Mouse (Mus musculus) forebrain, postnatal 0 days (tissue): ENCODE data around the gene Vipr1. TPM values are rescaled to one million over a fixed set of nuclear protein-coding genes. Genes with fewer than 3 reads are reported as not detected.
A peak's percentile ranks its signal among the peaks of the same experiment; 100 is the strongest.

Experiments used
- ATAC-seq: fragments of 200-750 bp; cut with Nextera tagmentation; 2 replicates; pipeline ENCODE4 v1.8.0; 2017; ENCODE audit warnings: mild to moderate bottlenecking, moderate library complexity
- DNase-seq: peaks from one replicate; pipeline ENCODE4 v3.0.0-alpha.2; 2015
- H3K27ac ChIP-seq: fragments of 300-500 bp; sonication (generic); 2 replicates; pipeline ENCODE4 v1.5.1; 2014; ENCODE audit warnings: low read depth, mild to moderate bottlenecking, antibody characterized with exemption, low read length, moderate library complexity, mixed read lengths
- H3K27me3 ChIP-seq: fragments of 300-500 bp; sonication (generic); 2 replicates; pipeline ENCODE4 v1.6.1; 2014; ENCODE audit warnings: mild to moderate bottlenecking, low read length, mixed read lengths; ENCODE audit not compliant: insufficient read depth
- H3K36me3 ChIP-seq: fragments of 300-500 bp; sonication (generic); 2 replicates; pipeline ENCODE4 v1.6.1; 2014; ENCODE audit warnings: mild to moderate bottlenecking, moderate library complexity; ENCODE audit not compliant: insufficient read depth
- H3K4me1 ChIP-seq: fragments of 300-500 bp; sonication (generic); 2 replicates; pipeline ENCODE4 v1.6.1; 2014; ENCODE audit warnings: antibody characterized with exemption; ENCODE audit not compliant: insufficient read depth
- H3K4me2 ChIP-seq: fragments of 300-500 bp; sonication (generic); 2 replicates; pipeline ENCODE4 v1.6.1; 2014; ENCODE audit warnings: low read depth, mild to moderate bottlenecking, moderate library complexity
- H3K4me3 ChIP-seq: fragments of 300-500 bp; sonication (generic); 2 replicates; pipeline ENCODE4 v1.5.1; 2014; ENCODE audit warnings: low read depth, low read length, mixed read lengths
- H3K9ac ChIP-seq: fragments of 300-500 bp; sonication (generic); 2 replicates; pipeline ENCODE4 v1.6.1; 2014; ENCODE audit warnings: mild to moderate bottlenecking
- H3K9me3 ChIP-seq: fragments of 300-500 bp; sonication (generic); 2 replicates; pipeline ENCODE4 v1.6.1; 2016; ENCODE audit warnings: low read length
- CTCF ChIP-seq: sonication (generic); IDR thresholded peaks from 2 replicates; pipeline ENCODE4 v1.5.1; 2016; ENCODE audit warnings: antibody characterized with exemption, control low read depth, low read depth
- WGBS: fragments of 180-500 bp; shearing (Covaris S2); extraction: QIAGEN DNeasy Blood & Tissue Kit; methylation state at CpG from one replicate; pipeline ENCODE4 v1.1.7; 2014; 5-methylcytosine and 5-hydroxymethylcytosine counted together
- polyA plus RNA-seq: library from polyadenylated mRNA; unstranded; fragments of >200 nt; fragmentation: Nextera tagmentation; extraction: Ambion mirVana; gene quantifications from 2 replicates; pipeline ENCODE4 v1.2.1, GENCODE M21; 2015
- total RNA-seq: library from RNA; depleted of rRNA; stranded (reverse); fragments of >200 nt; gene quantifications from 2 replicates; pipeline ENCODE4 v1.2.3, GENCODE M21; 2014

The Vipr1 gene
- total and polyA plus RNA-seq, 2 experiments from 2014 or later = 0.34 to 0.48 TPM

- no peak for TF ChIP-seq CTCF
- 21% methylated on average over 13 of the region's 13 CpGs for WGBS
- H3K9me3 ChIP-seq = no peaks in the 10 kb centered on the region
- H3K4me3 ChIP-seq = no peak overlapping the region
- peak overlapping the region; percentile 62 for H3K27ac ChIP-seq
- H3K9ac ChIP-seq = no peak overlapping the region
- no peaks in the 10 kb centered on the region for H3K36me3 ChIP-seq
- peaks cover 9% of the 10 kb centered on the region; the same call in 1 of the 2 replicates for H3K4me1 ChIP-seq
- ATAC-seq = peak; percentile 59
- DNase-seq = peak; percentile 59
- H3K27me3 ChIP-seq = no peaks in the 10 kb centered on the region
- H3K4me2 ChIP-seq = no peak overlapping the region
Measured at GRCm38 (mm10) chr9:121600201-121600860, 42.2 kb upstream of the Vipr1 start.

DNA sequence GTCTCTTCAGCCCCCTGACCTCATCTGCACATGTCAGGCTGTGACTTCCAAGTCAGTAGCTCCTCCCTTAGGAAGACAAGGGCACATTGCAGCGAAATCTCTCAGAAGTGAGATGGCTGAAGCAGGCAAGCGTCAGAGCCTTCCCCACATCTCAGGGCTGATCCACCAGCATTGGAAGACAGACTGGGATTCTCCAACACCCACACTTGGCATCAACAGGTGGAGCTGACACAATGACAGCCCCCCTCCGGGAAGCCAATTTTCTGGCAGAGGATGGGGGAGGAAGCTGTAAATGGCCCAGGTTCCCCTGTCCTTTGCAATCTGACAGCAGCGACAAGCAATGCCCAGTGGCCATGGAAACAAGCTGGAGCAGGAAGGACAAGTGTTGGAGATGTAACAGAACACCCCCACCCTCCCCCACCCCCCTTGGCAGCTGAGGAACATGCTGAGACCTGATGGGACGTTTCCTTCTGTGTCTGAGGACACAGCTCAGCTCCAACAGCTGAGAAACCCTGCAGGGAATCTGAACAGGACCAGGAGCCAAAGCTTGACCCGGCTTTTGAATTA, 41.6 kb upstream of the Vipr1 start:
- H3K9me3 ChIP-seq = no peaks in the 10 kb centered on the region
- peak; percentile 61 for ATAC-seq
- H3K4me1 ChIP-seq = peaks cover 9% of the 10 kb centered on the region; the same call in 1 of the 2 replicates
- no peaks in the 10 kb centered on the region for H3K27me3 ChIP-seq
- no peak overlapping the region for H3K4me3 ChIP-seq
- peak overlapping the region; percentile 62; the same call in 1 of the 2 replicates for H3K27ac ChIP-seq
- 35% methylated on average over 6 of the region's 6 CpGs for WGBS
- no peak overlapping the region for H3K4me2 ChIP-seq
- peak; percentile 56 for DNase-seq
- no peaks in the 10 kb centered on the region for H3K36me3 ChIP-seq
- no peak for TF ChIP-seq CTCF
- no peak overlapping the region for H3K9ac ChIP-seq

DNA sequence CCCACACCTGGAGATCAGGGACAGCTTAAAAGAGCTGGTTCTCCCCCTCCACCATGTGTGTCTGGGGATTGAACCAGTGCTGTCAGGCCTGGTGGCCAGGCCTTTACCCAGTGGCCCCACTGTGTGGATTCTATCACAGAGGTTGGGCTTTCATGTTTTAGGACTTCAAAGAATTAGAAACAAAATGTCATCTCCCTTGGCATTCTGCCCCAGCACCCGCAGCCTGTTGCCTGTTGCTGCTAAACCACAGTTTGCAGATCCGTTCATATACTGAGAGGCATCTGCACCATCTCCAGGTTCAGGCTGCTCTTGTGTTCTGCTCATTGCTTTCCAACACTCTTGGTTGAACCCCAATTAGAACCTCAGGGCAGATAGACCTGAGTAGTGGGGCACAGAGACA, 40.1 kb upstream of the Vipr1 start:
- H3K4me3 ChIP-seq = no peak overlapping the region
- no peak overlapping the region for H3K4me2 ChIP-seq
- no peak overlapping the region for H3K9ac ChIP-seq
- H3K36me3 ChIP-seq = no peaks in the 10 kb centered on the region
- ATAC-seq (no peak), DNase-seq (no peak)
- no peaks in the 10 kb centered on the region for H3K27me3 ChIP-seq
- H3K4me1 ChIP-seq = peaks cover 9% of the 10 kb centered on the region; the same call in 1 of the 2 replicates
- H3K27ac ChIP-seq = no peak overlapping the region
- WGBS = 68% methylated on average over 2 of the region's 2 CpGs
- TF ChIP-seq CTCF = no peak
- no peaks in the 10 kb centered on the region for H3K9me3 ChIP-seq

- no peaks in the 10 kb centered on the region for H3K27me3 ChIP-seq
- H3K4me3 ChIP-seq = no peak overlapping the region
- H3K4me1 ChIP-seq = no peaks in the 10 kb centered on the region; the same call in 1 of the 2 replicates
- no peak overlapping the region for H3K9ac ChIP-seq
- no peak overlapping the region for H3K27ac ChIP-seq
- no peaks in the 10 kb centered on the region for H3K9me3 ChIP-seq
- 52% methylated on average over 12 of the region's 12 CpGs for WGBS
- no peaks in the 10 kb centered on the region for H3K36me3 ChIP-seq
- no peak overlapping the region for H3K4me2 ChIP-seq
- DNase-seq (peak; percentile 89), ATAC-seq (peak; percentile 80)
- peak; percentile 97 for TF ChIP-seq CTCF
Measured at GRCm38 (mm10) chr9:121605414-121606278, 36.9 kb upstream of the Vipr1 start.

GRCm38 (mm10) chr9:121606498-121607096, 35.9 kb upstream of the Vipr1 start:
- Histone ChIP-seq H3K4me3 (no peak overlapping the region), H3K4me1 (no peaks in the 10 kb centered on the region), H3K27ac (no peak overlapping the region), H3K4me2 (no peak overlapping the region), H3K27me3 (no peaks in the 10 kb centered on the region), H3K9ac (no peak overlapping the region), H3K9me3 (no peaks in the 10 kb centered on the region), H3K36me3 (no peaks in the 10 kb centered on the region)
- ATAC-seq = no peak
- WGBS = 48% methylated on average over 1 of the region's 1 CpGs
- TF ChIP-seq CTCF = no peak
- no peak for DNase-seq

DNA sequence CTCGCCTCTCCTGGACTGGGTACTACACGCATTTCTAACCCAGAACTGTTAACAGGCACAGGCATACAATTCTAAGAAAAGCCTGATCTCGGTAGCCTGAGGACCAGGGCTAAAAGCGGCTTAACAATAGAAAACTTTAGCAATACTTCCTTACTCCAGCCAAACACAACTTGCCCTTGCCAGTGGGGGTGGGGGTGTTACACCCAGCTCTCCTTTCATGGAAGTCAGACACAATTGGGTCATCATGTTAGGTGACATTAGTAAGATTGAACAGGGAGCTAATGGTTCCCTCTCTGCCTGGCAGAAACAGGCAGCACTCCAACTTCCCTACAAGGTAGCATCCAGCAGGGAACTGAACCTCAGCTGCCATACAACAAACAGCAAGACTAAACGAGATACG, 33.1 kb upstream of the Vipr1 start:
- Histone ChIP-seq H3K9me3 (no peaks in the 10 kb centered on the region), H3K9ac (no peak overlapping the region), H3K4me3 (no peak overlapping the region), H3K27ac (no peak overlapping the region), H3K4me1 (no peaks in the 10 kb centered on the region), H3K4me2 (no peak overlapping the region), H3K27me3 (no peaks in the 10 kb centered on the region), H3K36me3 (no peaks in the 10 kb centered on the region; the same call in 1 of the 2 replicates)
- DNase-seq (no peak), ATAC-seq (no peak)
- TF ChIP-seq CTCF = no peak
- 60% methylated on average over 6 of the region's 6 CpGs for WGBS
